Mouse (Mus musculus) midbrain, postnatal 0 days (tissue): ENCODE measurements around the gene Arhgef3. TPM values are rescaled to one million over a fixed set of nuclear protein-coding genes. Genes with fewer than 3 reads are reported as not detected.

Experiments used
- ATAC-seq: fragments of 200-750 bp; cut with Nextera tagmentation; 2 replicates; pipeline ENCODE4 v1.8.0; 2017; ENCODE audit warnings: moderate number of reproducible peaks, mild to moderate bottlenecking, moderate TSS enrichment, moderate library complexity; ENCODE audit not compliant: low FRiP score
- DNase-seq: peaks from one replicate; pipeline ENCODE4 v3.0.0-alpha.2; 2015; ENCODE audit warnings: low spot score
- H3K27ac ChIP-seq: fragments of 300-500 bp; sonication (generic); 2 replicates; pipeline ENCODE4 v1.5.1; 2014; ENCODE audit warnings: low read depth, mild to moderate bottlenecking, low read length, mixed read lengths
- H3K27me3 ChIP-seq: fragments of 300-500 bp; sonication (generic); 2 replicates; pipeline ENCODE4 v1.6.1; 2014; ENCODE audit warnings: low read length, control low read depth, mixed read lengths; ENCODE audit not compliant: insufficient read depth
- H3K36me3 ChIP-seq: fragments of 300-500 bp; sonication (generic); 2 replicates; pipeline ENCODE4 v1.6.1; 2014; ENCODE audit warnings: low read length, control low read depth, mixed read lengths; ENCODE audit not compliant: insufficient read depth
- H3K4me1 ChIP-seq: fragments of 300-500 bp; sonication (generic); 2 replicates; pipeline ENCODE4 v1.6.1; 2014; ENCODE audit warnings: mild to moderate bottlenecking, control low read depth, antibody characterized with exemption, low read length, mixed read lengths; ENCODE audit not compliant: insufficient read depth
- H3K4me2 ChIP-seq: fragments of 300-500 bp; sonication (generic); 2 replicates; pipeline ENCODE4 v1.6.1; 2014; ENCODE audit warnings: low read depth, mild to moderate bottlenecking, low read length, mixed read lengths; ENCODE audit not compliant: poor library complexity, severe bottlenecking
- H3K4me3 ChIP-seq: fragments of 300-500 bp; sonication (generic); 2 replicates; pipeline ENCODE4 v1.5.1; 2014; ENCODE audit warnings: low read depth, mild to moderate bottlenecking, low read length, moderate library complexity
- H3K9ac ChIP-seq: fragments of 300-500 bp; sonication (generic); replicated peaks from 2 replicates; pipeline ENCODE4 v1.6.1; 2014; ENCODE audit warnings: mild to moderate bottlenecking, low read length, moderate library complexity, mixed read lengths; ENCODE audit not compliant: poor library complexity, severe bottlenecking
- H3K9me3 ChIP-seq: fragments of 300-500 bp; sonication (generic); 2 replicates; pipeline ENCODE4 v1.6.1; 2016; ENCODE audit warnings: low read length, control low read depth
- CTCF ChIP-seq: IDR thresholded peaks from 2 replicates; pipeline ENCODE4 v1.5.1; 2016; ENCODE audit warnings: antibody characterized with exemption, mild to moderate bottlenecking
- WGBS: fragments of 180-500 bp; shearing (Covaris S2); extraction: QIAGEN DNeasy Blood & Tissue Kit; methylation state at CpG from one replicate; pipeline ENCODE4 v1.1.7; 2014; 5-methylcytosine and 5-hydroxymethylcytosine counted together
- polyA plus RNA-seq: library from polyadenylated mRNA; unstranded; fragments of >200 nt; fragmentation: Nextera tagmentation; extraction: Ambion mirVana; gene quantifications from 2 replicates; pipeline ENCODE4 v1.2.1, GENCODE M21; 2015
- total RNA-seq: library from RNA; depleted of rRNA; stranded (reverse); fragments of >200 nt; gene quantifications from 2 replicates; pipeline ENCODE4 v1.2.3, GENCODE M21; 2014

Arhgef3 gene
- total and polyA plus RNA-seq, 2 experiments from 2014 or later: 13.3 to 17.0 TPM

GRCm38 (mm10) chr14:27102720-27103119 is 12.0 kb upstream of the Arhgef3 start:
- ATAC-seq (no peak), DNase-seq (peak; percentile 45)
- H3K4me2 ChIP-seq: no peak overlapping the region
- WGBS: 58% methylated on average over 6 of the region's 6 CpGs
- H3K9me3 ChIP-seq: no peaks in the 10 kb centered on the region
- no peaks in the 10 kb centered on the region for H3K4me1 ChIP-seq
- no peak overlapping the region for H3K27ac ChIP-seq
- H3K4me3 ChIP-seq: no peak overlapping the region
- no peaks in the 10 kb centered on the region for H3K27me3 ChIP-seq
- TF ChIP-seq CTCF: no peak
- peaks cover 8% of the 10 kb centered on the region; the same call in 1 of the 2 replicates for H3K36me3 ChIP-seq
- H3K9ac ChIP-seq: no peak overlapping the region

- Histone ChIP-seq H3K27me3 (no peaks in the 10 kb centered on the region), H3K4me1 (no peaks in the 10 kb centered on the region), H3K9me3 (no peaks in the 10 kb centered on the region), H3K4me3 (no peak overlapping the region), H3K27ac (no peak overlapping the region), H3K4me2 (no peak overlapping the region), H3K9ac (no peak overlapping the region), H3K36me3 (peaks cover 6% of the 10 kb centered on the region; the same call in 1 of the 2 replicates)
- 51% methylated on average over 12 of the region's 12 CpGs for WGBS
- ATAC-seq (no peak), DNase-seq (no peak)
- no peak for TF ChIP-seq CTCF
Measured at GRCm38 (mm10) chr14:27105731-27106457, 8.8 kb upstream of the Arhgef3 start.

DNA sequence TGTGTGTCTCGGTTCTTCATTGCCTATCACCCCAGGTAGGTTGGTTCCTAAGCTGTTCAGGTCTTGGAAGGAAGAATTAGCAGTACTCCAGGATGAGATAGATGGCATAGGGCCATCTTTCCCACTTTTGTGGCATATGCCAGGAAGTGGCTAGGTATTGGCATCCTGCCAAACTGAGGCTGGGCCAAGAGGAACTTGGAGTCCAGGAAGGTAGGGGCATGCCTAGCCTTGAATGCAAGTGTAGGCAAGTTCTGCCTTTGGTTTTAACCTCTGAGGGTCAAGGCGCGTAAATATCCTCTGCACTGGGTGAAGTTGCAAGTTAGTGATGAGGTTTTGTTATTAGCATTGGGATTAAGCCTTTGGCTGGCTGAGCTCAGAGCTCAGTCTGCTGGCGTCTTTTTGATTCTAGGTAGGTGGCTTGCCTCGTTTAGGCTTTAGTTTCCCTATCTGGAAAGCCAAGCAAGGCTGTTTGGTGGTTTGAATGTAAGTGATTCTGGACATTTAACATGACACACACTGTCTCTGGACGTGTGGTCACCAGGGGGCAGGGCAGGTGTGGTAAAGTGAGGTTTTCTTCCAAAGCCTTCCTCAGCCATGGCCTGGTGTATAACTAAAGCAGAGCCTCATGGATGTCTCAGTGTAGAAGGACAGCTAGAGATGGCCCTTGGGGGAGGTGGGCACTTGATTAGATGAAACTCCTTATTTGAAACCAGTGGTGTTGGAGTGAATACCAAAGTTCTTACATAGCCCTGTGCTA is 5.8 kb upstream of the Arhgef3 start:
- Histone ChIP-seq H3K4me1 (no peaks in the 10 kb centered on the region), H3K9me3 (no peaks in the 10 kb centered on the region), H3K4me2 (no peak overlapping the region), H3K27ac (no peak overlapping the region), H3K36me3 (no peaks in the 10 kb centered on the region), H3K27me3 (peaks cover 4% of the 10 kb centered on the region; the same call in 1 of the 2 replicates), H3K9ac (no peak overlapping the region), H3K4me3 (no peak overlapping the region)
- ATAC-seq: no peak
- 68% methylated on average over 6 of the region's 6 CpGs for WGBS
- DNase-seq: peak; percentile 54
- peak; percentile 38 for TF ChIP-seq CTCF

- no peak for ATAC-seq
Measured at GRCm38 (mm10) chr14:27115275-27115660, 569 bp downstream of the Arhgef3 start.

GRCm38 (mm10) chr14:27115991-27116390 is 1.3 kb downstream of the Arhgef3 start:
- TF ChIP-seq CTCF: no peak
- H3K27me3 ChIP-seq: peaks cover 18% of the 10 kb centered on the region; the same call in 1 of the 2 replicates
- no peak for ATAC-seq
- no peak overlapping the region for H3K27ac ChIP-seq
- H3K9me3 ChIP-seq: no peaks in the 10 kb centered on the region
- DNase-seq: no peak
- H3K4me1 ChIP-seq: peaks cover 7% of the 10 kb centered on the region; the same call in 1 of the 2 replicates
- peak overlapping the region; percentile 4; the same call in 1 of the 2 replicates for H3K4me2 ChIP-seq
- no peak overlapping the region for H3K4me3 ChIP-seq
- no peaks in the 10 kb centered on the region for H3K36me3 ChIP-seq
- H3K9ac ChIP-seq: no peak overlapping the region
- 68% methylated on average over 6 of the region's 6 CpGs for WGBS

More at GRCm38 (mm10) chr14:27115275-27115660, 569 bp downstream of the Arhgef3 start:
- Histone ChIP-seq H3K27ac (no peak overlapping the region), H3K9ac (no peak overlapping the region), H3K4me2 (peak overlapping the region; percentile 95), H3K36me3 (no peaks in the 10 kb centered on the region), H3K4me3 (peak overlapping the region; percentile 44), H3K4me1 (peaks cover 7% of the 10 kb centered on the region; the same call in 1 of the 2 replicates), H3K27me3 (peaks cover 18% of the 10 kb centered on the region; the same call in 1 of the 2 replicates), H3K9me3 (no peaks in the 10 kb centered on the region)
- 20% methylated on average over 11 of the region's 11 CpGs for WGBS
- no peak for TF ChIP-seq CTCF
- DNase-seq: no peak
